Mouse (Mus musculus) kidney, adult 2 months (tissue): ENCODE results near the gene Anxa9. TPM values are rescaled to one million over a fixed set of nuclear protein-coding genes. Genes with fewer than 3 reads are reported as not detected.

Experiments
- DNase-seq: peaks from one replicate; pipeline ENCODE4 v3.0.0; 2021
- H3K27ac ChIP-seq: fragments of 200-500 bp; 2 replicates; pipeline ENCODE4 v1.5.1; 2012; ENCODE audit warnings: low read depth, low read length, control low read depth, inconsistent platforms; ENCODE audit not compliant: insufficient read depth
- H3K27me3 ChIP-seq: fragments of 200-500 bp; replicated peaks from 2 replicates; pipeline ENCODE4 v1.6.1; 2012; ENCODE audit warnings: mild to moderate bottlenecking, moderate library complexity, low read length, inconsistent platforms; ENCODE audit not compliant: control insufficient read depth, insufficient read depth
- H3K36me3 ChIP-seq: fragments of 200-500 bp; 2 replicates; pipeline ENCODE4 v1.6.1; 2012; ENCODE audit warnings: mild to moderate bottlenecking, moderate library complexity, low read length, inconsistent platforms; ENCODE audit not compliant: control insufficient read depth, insufficient read depth
- H3K4me1 ChIP-seq: fragments of 200-500 bp; 2 replicates; pipeline ENCODE4 v1.6.1; 2011; ENCODE audit warnings: low read length; ENCODE audit not compliant: control insufficient read depth, insufficient read depth
- H3K4me3 ChIP-seq: fragments of 200-500 bp; 2 replicates; pipeline ENCODE4 v1.5.1; 2011; ENCODE audit warnings: mild to moderate bottlenecking, low read depth, low read length, control low read depth; ENCODE audit not compliant: insufficient read depth
- CTCF ChIP-seq: fragments of 200-500 bp; conservative IDR thresholded peaks from 2 replicates; pipeline ENCODE4 v1.5.1; 2011; ENCODE audit warnings: low read depth, mild to moderate bottlenecking, control low read depth, low read length, moderate library complexity, mixed read lengths; ENCODE audit not compliant: insufficient read depth, insufficient read length
- POLR2A ChIP-seq: fragments of 200-500 bp; IDR thresholded peaks from one replicate; pipeline ENCODE4 v1.6.1; 2011; ENCODE audit warnings: low read depth, low read length, control low read depth
- WGBS: fragments of 180-500 bp; shearing (Covaris S2); methylation state at CpG from one replicate; pipeline ENCODE4 v1.1.7; 2018; 5-methylcytosine and 5-hydroxymethylcytosine counted together
- polyA plus RNA-seq: library from polyadenylated mRNA; depleted of rRNA; stranded (reverse); fragments of >200 nt; gene quantifications from 2 replicates; pipeline ENCODE4 v1.2.3, GENCODE M21; 2012; rRNA removed

Gene Anxa9
- polyA plus RNA-seq, 1 experiment, result 5.6 TPM

DNA sequence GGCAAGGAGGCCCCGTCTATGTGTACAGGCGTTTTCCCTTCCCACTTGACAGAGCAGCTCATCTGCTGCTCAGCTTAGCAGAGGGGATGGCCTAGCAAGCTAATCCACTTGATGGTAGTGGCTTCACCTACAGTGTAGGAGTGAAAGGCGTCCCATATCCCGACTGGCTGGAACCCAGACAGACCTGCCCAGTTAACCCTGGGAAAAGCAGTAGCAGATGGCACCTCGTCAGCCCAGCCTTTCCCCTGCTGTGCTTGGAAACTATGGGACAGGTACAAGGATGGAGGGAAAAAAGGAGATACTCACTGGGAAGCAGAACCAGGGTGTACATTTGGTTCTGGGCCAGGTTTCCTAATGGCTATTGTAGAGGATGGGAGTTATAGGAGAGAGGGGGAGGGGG is 56.6 kb downstream of the Anxa9 start:
- TF ChIP-seq POLR2A (no peak), CTCF (no peak)
- 77% methylated on average over 5 of the region's 5 CpGs for WGBS

DNA sequence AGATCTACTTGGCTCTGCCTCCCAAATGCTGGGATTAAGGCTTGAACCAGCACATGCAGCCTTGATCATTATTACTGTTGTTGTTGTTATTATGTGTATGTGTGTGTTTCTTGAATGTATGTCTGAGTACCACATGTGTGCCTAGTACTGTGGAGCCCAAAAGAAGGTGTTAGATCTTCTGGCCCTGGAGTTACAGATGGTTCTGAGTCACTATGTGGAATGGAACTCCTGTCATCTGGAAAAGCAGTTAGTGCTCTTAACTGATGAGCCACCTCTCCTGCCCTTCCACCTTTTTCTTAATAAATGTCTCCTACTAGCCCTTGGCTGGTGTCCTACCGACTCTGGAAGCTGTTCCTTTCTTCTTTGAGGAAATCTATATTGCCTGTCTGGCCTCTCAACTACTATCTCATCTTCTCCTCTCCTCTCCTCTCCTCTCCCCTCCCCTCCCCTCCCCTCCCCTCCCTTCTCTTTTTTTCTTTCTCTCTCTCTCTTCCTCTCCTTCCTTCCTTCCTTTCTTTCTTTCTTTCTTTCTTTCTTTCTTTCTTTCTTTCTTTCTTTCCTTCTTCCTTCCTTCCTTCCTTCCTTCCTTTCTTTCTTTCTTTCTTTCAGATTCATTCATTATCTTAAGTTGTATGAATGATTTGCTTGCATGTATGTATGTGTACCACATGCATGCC is 59.2 kb downstream of the Anxa9 start:
- H3K4me1 ChIP-seq, result no peaks in the 10 kb centered on the region
- DNase-seq, result no peak
- no peaks in the 10 kb centered on the region for H3K36me3 ChIP-seq
- H3K4me3 ChIP-seq, result no peak overlapping the region
- TF ChIP-seq POLR2A, result no peak
- TF ChIP-seq CTCF, result no peak
- H3K27ac ChIP-seq, result no peak overlapping the region
- H3K27me3 ChIP-seq, result no peaks in the 10 kb centered on the region
- WGBS, result 61% methylated on average over 1 of the region's 1 CpGs

More for the DNA sequence above, 56.6 kb downstream of the Anxa9 start:
- Histone ChIP-seq H3K36me3 (no peaks in the 10 kb centered on the region; the same call in 1 of the 2 replicates), H3K4me1 (no peaks in the 10 kb centered on the region), H3K4me3 (no peak overlapping the region), H3K27me3 (no peaks in the 10 kb centered on the region), H3K27ac (no peak overlapping the region)
- no peak for DNase-seq

DNA sequence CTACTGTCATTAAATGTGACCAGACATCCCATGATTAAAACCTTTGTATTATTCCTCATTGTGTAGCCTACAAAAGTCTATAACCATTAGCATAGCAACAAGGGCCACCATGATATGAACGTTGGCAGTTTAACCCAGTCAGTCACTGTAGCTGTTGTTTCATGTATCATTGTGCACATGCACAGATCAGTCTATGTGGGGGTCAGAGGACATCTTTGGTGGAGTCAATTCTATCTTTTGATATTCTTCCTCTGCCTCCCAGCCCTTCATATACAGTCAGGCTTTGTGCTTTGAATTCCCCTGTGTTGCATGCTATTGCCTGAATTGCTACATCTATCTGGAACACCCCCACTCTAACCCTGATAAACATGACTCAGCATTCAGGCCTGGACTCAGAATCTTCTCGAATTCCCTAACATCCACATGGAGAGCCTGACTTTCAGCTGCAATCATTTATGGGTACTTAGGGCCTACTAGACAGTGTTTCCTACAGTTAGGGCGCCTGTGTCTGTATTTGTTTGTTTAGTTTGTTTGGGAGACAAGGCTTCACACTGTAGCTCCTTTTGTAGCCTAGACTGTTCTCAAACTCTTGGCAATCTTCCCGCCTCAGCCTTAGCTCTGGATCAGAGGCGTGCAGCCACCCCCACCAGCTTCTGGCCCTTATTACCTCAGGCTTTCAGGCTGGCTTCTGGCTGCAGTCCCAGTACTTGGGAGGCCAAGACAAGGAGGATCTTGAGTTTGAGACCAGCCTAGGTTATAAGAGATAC is 60.3 kb downstream of the Anxa9 start:
- no peaks in the 10 kb centered on the region for H3K36me3 ChIP-seq
- TF ChIP-seq CTCF (no peak), POLR2A (no peak)

More for the DNA sequence above, 60.3 kb downstream of the Anxa9 start:
- H3K4me3 ChIP-seq, result no peak overlapping the region
- H3K27ac ChIP-seq, result no peak overlapping the region
- H3K27me3 ChIP-seq, result no peaks in the 10 kb centered on the region
- peak; percentile 73 for DNase-seq
- 68% methylated on average over 5 of the region's 5 CpGs for WGBS
- no peaks in the 10 kb centered on the region for H3K4me1 ChIP-seq

Other genes starting within 250 kb of the Anxa9 start
- 13.5 and 15.3 TPM in 2 replicates for gene Pip5k1a, start 200.2 kb downstream of the Anxa9 start, polyA plus RNA-seq
- gene Vps72, start 196.2 kb downstream of the Anxa9 start, polyA plus RNA-seq, result 45.6 and 47.1 TPM in 2 replicates
- gene Tmod4, start 182.7 kb downstream of the Anxa9 start, polyA plus RNA-seq, result 0.19 and 3.1 TPM in 2 replicates
- gene Scnm1, start 173.2 kb downstream of the Anxa9 start, polyA plus RNA-seq, result 46.7 and 50.8 TPM in 2 replicates
- 10.2 and 11.3 TPM in 2 replicates for gene Lysmd1, start 173.1 kb downstream of the Anxa9 start, polyA plus RNA-seq
- gene Tnfaip8l2, start 164.8 kb downstream of the Anxa9 start, polyA plus RNA-seq, result 4.1 and 6.8 TPM in 2 replicates
- 8.0 and 8.5 TPM in 2 replicates for gene Sema6c, start 146.7 kb downstream of the Anxa9 start, polyA plus RNA-seq
- 9.8 and 10.6 TPM in 2 replicates for gene Gabpb2, start 89.3 kb downstream of the Anxa9 start, polyA plus RNA-seq
- 77.5 and 83.7 TPM in 2 replicates for gene Cdc42se1, start 78.4 kb downstream of the Anxa9 start, polyA plus RNA-seq
- 30.6 and 31.4 TPM in 2 replicates for gene Mllt11, start 75.0 kb downstream of the Anxa9 start, polyA plus RNA-seq
- 5.9 TPM in 2 replicates for gene Gm128, start 65.6 kb downstream of the Anxa9 start, polyA plus RNA-seq
- 0.09 and 0.41 TPM in 2 replicates for gene Bnipl, start 56.0 kb downstream of the Anxa9 start, polyA plus RNA-seq
- gene Mindy1, start 25.8 kb downstream of the Anxa9 start, polyA plus RNA-seq, result 120 and 155 TPM in 2 replicates
- 25.6 and 27.0 TPM in 2 replicates for gene Prune1, start 25.1 kb downstream of the Anxa9 start, polyA plus RNA-seq
- gene Cers2, start 7.6 kb upstream of the Anxa9 start, polyA plus RNA-seq, result 143 and 173 TPM in 2 replicates
- gene Setdb1, start 50.0 kb upstream of the Anxa9 start, polyA plus RNA-seq, result 11.4 and 11.6 TPM in 2 replicates
- not detected in 2 replicates for gene 4930558C23Rik, start 95.7 kb upstream of the Anxa9 start, polyA plus RNA-seq
- gene Arnt, start 127.2 kb upstream of the Anxa9 start, polyA plus RNA-seq, result 26.4 and 28.7 TPM in 2 replicates
- 6.5 and 8.2 TPM in 2 replicates for gene Ctsk, start 192.1 kb upstream of the Anxa9 start, polyA plus RNA-seq
- gene Ctss, start 219.6 kb upstream of the Anxa9 start, polyA plus RNA-seq, result 8.2 and 18.1 TPM in 2 replicates